Mouse (Mus musculus): ENCODE measurements around the gene Npm1. TPM values are rescaled to one million over a fixed set of nuclear protein-coding genes. Genes with fewer than 3 reads are reported as not detected.

Npm1 gene
- 424 and 467 TPM in 2 replicates for polyA plus RNA-seq (2015; fragmentation: Nextera tagmentation; extraction: Ambion mirVana)

DNA sequence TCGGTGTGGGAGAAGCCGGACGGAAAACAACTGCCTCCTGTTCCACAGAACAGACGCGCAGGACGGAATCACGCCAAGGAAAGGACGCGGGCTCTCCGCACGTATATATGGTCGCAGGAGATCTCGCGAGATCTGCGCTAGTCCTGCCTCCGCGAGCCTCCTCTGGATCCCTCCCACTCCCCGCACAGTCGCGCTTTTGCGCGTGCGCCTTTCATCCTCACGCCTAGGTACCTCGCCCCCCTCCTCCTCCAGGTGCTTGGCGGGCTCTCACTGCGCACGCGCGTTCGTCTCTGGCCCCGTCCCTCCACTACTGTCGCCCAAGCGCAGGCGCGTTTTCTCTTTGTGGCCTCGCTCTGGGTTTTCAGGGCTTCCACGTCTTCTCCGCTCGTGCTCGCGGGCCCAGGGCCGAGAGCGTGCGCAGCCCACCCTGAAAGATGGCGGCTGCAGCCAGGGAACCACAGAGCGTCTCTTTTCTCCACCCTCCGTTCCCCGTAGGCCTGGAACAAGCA is at the start of gene Npm1:
Gene Npm1, minus strand, starts transcription at position 209 of the 509 bp plus-strand sequence.
- peak; percentile 97 for ATAC-seq (replicated peaks; ENCODE audit: extremely low read depth, insufficient read depth, low FRiP score)
- no peaks in the 10 kb centered on the region for H3K9me3 ChIP-seq (replicated peaks; ENCODE audit: control insufficient read depth, low read length)
- H3K36me3 ChIP-seq (ENCODE audit: control insufficient read depth, insufficient read depth), result peaks cover 18% of the 10 kb centered on the region
- H3K4me2 ChIP-seq (ENCODE audit: low read depth, low read length), result peak within 1 kb of the TSS; percentile 90
- H3K4me1 ChIP-seq (ENCODE audit: control insufficient read depth, insufficient read depth, low read length), result peaks cover 15% of the 10 kb centered on the region
- WGBS, result 3% methylated on average over 49 of the region's 49 CpGs
- no peaks in the 10 kb centered on the region for H3K27me3 ChIP-seq (ENCODE audit: control insufficient read depth, insufficient read depth, low read length)
- peak within 1 kb of the TSS; percentile 85 for H3K9ac ChIP-seq (ENCODE audit: low read length)
- H3K4me3 ChIP-seq (ENCODE audit: low read length), result peak within 1 kb of the TSS; percentile 91
- peak within 1 kb of the TSS; percentile 89 for H3K27ac ChIP-seq (ENCODE audit: low read length)

DNA sequence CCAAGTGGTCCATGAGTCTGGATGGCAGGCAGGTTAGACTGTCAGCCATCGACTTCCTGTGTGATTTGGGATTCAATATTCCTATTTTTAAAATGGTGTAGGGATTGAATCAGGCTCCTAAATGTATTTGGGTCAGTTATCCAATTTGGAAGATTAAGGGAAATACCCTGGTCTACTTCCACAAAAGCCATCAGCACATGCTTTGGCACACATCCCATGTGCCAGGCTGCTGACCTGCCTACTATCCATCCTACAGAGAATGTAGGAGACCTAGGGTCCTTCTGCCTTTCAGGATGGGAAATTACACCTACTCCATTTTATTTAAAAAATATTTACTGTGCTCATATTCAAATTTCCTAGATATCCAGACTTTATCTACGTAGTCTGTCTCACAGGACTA is 44.4 kb upstream of the Npm1 start:
- 79% methylated on average over 2 of the region's 2 CpGs for WGBS

DNA sequence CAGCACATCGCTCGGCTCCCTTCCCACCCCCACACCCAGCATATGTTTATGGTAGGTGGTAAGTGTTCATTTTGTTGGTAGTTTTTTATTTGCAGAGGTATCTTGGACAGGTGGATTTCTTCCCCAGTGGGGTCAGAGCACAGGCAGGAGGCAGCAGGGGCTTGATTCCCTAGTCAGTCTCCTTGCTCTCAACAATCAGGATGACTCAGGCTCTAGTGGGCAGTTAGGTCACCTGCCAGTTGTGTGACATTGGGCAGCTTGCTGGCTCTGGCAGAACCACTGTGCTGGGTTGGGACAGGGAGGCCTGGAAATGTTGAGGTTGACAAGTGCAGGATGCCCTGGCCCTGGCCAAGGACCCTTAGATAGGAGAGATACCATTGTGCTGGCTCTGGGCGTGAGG is 42.0 kb upstream of the Npm1 start:
- H3K4me1 ChIP-seq (ENCODE audit: control insufficient read depth, insufficient read depth, low read length), result peaks cover 11% of the 10 kb centered on the region
- no peak for ATAC-seq (replicated peaks; ENCODE audit: extremely low read depth, insufficient read depth, low FRiP score)
- no peak overlapping the region for H3K9ac ChIP-seq (ENCODE audit: low read length)
- H3K36me3 ChIP-seq (ENCODE audit: control insufficient read depth, insufficient read depth), result no peaks in the 10 kb centered on the region
- H3K4me2 ChIP-seq (ENCODE audit: low read depth, low read length), result no peak overlapping the region
- no peaks in the 10 kb centered on the region for H3K9me3 ChIP-seq (replicated peaks; ENCODE audit: control insufficient read depth, low read length)
- WGBS, result 10% methylated on average over 3 of the region's 3 CpGs
- peaks cover 78% of the 10 kb centered on the region for H3K27me3 ChIP-seq (ENCODE audit: control insufficient read depth, insufficient read depth, low read length)
- no peak overlapping the region for H3K27ac ChIP-seq (ENCODE audit: low read length)
- no peak overlapping the region for H3K4me3 ChIP-seq (ENCODE audit: low read length)

More for the DNA sequence above, 44.4 kb upstream of the Npm1 start:
- no peaks in the 10 kb centered on the region for H3K9me3 ChIP-seq (replicated peaks; ENCODE audit: control insufficient read depth, low read length)
- no peaks in the 10 kb centered on the region; the same call in 1 of the 2 replicates for H3K4me1 ChIP-seq (ENCODE audit: control insufficient read depth, insufficient read depth, low read length)
- no peak overlapping the region for H3K9ac ChIP-seq (ENCODE audit: low read length)
- no peak overlapping the region for H3K4me2 ChIP-seq (ENCODE audit: low read depth, low read length)
- no peak for ATAC-seq (replicated peaks; ENCODE audit: extremely low read depth, insufficient read depth, low FRiP score)
- no peak overlapping the region for H3K4me3 ChIP-seq (ENCODE audit: low read length)
- H3K36me3 ChIP-seq (ENCODE audit: control insufficient read depth, insufficient read depth), result no peaks in the 10 kb centered on the region
- no peak overlapping the region for H3K27ac ChIP-seq (ENCODE audit: low read length)
- peaks cover 58% of the 10 kb centered on the region for H3K27me3 ChIP-seq (ENCODE audit: control insufficient read depth, insufficient read depth, low read length)

DNA sequence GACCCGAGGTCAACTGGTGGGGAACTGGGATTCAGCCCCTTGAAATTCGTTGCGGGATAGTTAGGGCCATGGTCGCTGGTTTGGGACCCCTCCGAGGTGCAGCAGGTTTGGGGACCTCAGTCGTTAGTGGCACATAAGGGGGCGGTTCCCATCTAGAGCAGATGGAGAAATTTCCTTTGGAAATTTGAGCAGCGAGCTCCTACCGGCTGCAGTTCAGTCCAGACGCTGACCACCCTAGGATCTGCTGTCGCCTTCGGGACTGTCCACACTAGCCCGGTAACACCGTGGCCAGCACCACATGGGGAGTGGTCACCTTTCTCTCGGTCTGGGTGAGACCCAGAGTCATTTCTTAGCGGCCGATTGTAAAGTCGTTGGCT is 41.3 kb upstream of the Npm1 start:
- Histone ChIP-seq H3K4me3 (ENCODE audit: low read length) (no peak overlapping the region), H3K4me2 (ENCODE audit: low read depth, low read length) (no peak overlapping the region)
- 3% methylated on average over 18 of the region's 18 CpGs for WGBS

DNA sequence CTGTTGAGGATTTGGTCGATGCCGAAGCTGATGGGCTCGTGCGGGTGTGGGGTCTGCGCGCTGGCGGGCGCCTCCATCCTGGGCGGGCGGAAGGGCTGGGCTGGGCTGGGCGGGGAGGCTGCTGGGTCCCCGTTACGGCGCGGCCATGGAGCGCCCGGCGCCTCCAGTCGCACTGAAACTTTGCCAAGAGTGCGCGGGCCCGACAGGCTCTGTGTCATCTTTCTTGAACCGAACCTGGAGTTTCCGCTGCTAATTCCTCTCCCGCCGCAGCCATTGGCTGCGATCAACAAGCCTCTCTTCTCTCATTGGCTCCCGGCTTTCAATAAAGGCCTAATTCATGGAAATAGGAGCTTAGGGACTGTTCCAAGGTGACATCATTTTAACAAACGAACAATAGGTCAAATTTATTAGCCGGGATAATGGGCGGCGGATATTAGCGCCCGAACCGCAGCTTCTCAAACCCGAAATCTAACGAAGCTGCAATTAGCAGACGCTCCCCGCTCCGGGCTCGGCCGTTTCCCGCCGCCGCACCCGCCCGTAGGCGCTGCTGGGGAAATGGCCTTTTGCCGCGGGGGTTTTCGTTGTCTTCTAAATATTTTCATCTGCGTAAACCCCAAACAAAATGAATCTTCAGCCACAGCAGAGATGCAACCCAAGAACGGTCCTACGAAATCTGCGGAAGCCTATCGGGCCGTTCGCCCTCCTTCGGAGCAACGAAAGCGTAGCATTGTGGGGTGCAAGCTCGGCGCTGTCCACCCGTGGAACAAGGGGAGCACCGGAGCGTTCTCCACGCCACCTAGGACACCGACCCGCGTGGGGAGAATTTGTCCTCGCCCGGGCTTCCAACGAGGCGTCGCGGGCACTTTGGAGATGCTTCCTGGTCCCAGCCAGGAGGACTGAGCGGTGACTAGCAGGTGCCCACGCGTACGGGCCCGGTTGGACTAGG is 40.6 kb upstream of the Npm1 start, which contains the start of gene Tlx3:
Gene Tlx3, minus strand, starts transcription at position 207 of the 946 bp plus-strand sequence.
- ATAC-seq (replicated peaks; ENCODE audit: extremely low read depth, insufficient read depth, low FRiP score), result no peak
- Histone ChIP-seq H3K4me3 (ENCODE audit: low read length) (peak within 1 kb of the TSS; percentile 24), H3K9ac (ENCODE audit: low read length) (no peak within 1 kb of the TSS), H3K4me2 (ENCODE audit: low read depth, low read length) (peak within 1 kb of the TSS; percentile 41), H3K27ac (ENCODE audit: low read length) (no peak within 1 kb of the TSS), H3K36me3 (ENCODE audit: control insufficient read depth, insufficient read depth) (no peaks in the 10 kb centered on the region), H3K4me1 (ENCODE audit: control insufficient read depth, insufficient read depth, low read length) (peaks cover 11% of the 10 kb centered on the region), H3K9me3 (replicated peaks; ENCODE audit: control insufficient read depth, low read length) (no peaks in the 10 kb centered on the region), H3K27me3 (ENCODE audit: control insufficient read depth, insufficient read depth, low read length) (peaks cover 88% of the 10 kb centered on the region)
- under 1% methylated on average over 80 of the region's 81 CpGs for WGBS

More for the DNA sequence above, 41.3 kb upstream of the Npm1 start:
- peaks cover 81% of the 10 kb centered on the region for H3K27me3 ChIP-seq (ENCODE audit: control insufficient read depth, insufficient read depth, low read length)
- H3K36me3 ChIP-seq (ENCODE audit: control insufficient read depth, insufficient read depth), result no peaks in the 10 kb centered on the region
- peaks cover 11% of the 10 kb centered on the region for H3K4me1 ChIP-seq (ENCODE audit: control insufficient read depth, insufficient read depth, low read length)
- ATAC-seq (replicated peaks; ENCODE audit: extremely low read depth, insufficient read depth, low FRiP score), result no peak
- H3K27ac ChIP-seq (ENCODE audit: low read length), result no peak overlapping the region
- H3K9me3 ChIP-seq (replicated peaks; ENCODE audit: control insufficient read depth, low read length), result no peaks in the 10 kb centered on the region
- H3K9ac ChIP-seq (ENCODE audit: low read length), result no peak overlapping the region

DNA sequence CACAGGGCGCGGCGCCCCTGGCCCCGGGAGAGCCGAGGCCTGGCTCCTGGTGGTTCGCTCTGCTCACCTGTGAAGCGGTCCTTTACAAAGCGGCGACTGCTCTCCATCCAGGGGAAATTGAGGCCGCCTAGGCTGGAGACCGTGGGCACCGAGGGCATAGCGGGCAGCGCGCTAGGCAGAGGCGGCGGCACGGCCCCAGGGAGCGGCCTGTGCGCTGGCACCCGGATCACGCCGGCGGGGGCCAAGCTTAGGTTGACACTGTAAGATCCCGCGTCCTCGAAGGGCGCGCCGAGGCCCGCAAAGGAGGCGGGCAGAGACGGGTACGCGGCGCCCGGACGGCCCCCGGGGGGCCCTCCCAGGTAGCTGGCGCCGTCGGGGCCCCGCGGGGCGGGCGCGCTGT is 40.0 kb upstream of the Npm1 start:
- WGBS, result 1% methylated on average over 47 of the region's 47 CpGs
- H3K4me2 ChIP-seq (ENCODE audit: low read depth, low read length), result peak overlapping the region; percentile 41; the same call in 1 of the 2 replicates

DNA sequence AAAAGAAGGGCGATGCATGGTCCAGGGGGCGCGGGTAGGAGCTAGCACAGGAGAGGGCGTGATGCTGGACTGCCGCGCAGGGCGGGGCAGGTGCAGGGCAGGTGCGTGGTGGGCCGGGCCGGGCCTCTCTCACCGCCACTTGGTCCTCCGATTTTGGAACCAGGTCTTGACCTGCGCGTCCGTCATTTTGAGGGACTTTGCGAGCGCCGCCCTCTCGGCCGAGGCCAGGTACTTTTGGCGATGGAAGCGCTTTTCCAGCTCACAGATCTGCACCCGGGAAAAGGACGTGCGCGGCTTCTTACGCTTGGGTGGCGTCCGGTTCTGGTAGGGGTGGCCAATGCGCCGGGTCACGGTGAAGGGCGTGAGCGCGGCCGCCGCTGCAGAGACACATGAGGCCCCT is 39.3 kb upstream of the Npm1 start:
- no peak for ATAC-seq (replicated peaks; ENCODE audit: extremely low read depth, insufficient read depth, low FRiP score)
- WGBS, result under 1% methylated on average over 37 of the region's 37 CpGs
- H3K4me3 ChIP-seq (ENCODE audit: low read length), result no peak overlapping the region

More for the DNA sequence above, 40.0 kb upstream of the Npm1 start:
- Histone ChIP-seq H3K4me3 (ENCODE audit: low read length) (peak overlapping the region; percentile 24), H3K9me3 (replicated peaks; ENCODE audit: control insufficient read depth, low read length) (no peaks in the 10 kb centered on the region), H3K27ac (ENCODE audit: low read length) (no peak overlapping the region), H3K27me3 (ENCODE audit: control insufficient read depth, insufficient read depth, low read length) (peaks cover 90% of the 10 kb centered on the region), H3K4me1 (ENCODE audit: control insufficient read depth, insufficient read depth, low read length) (peaks cover 11% of the 10 kb centered on the region), H3K9ac (ENCODE audit: low read length) (no peak overlapping the region), H3K36me3 (ENCODE audit: control insufficient read depth, insufficient read depth) (no peaks in the 10 kb centered on the region)
- no peak for ATAC-seq (replicated peaks; ENCODE audit: extremely low read depth, insufficient read depth, low FRiP score)

DNA sequence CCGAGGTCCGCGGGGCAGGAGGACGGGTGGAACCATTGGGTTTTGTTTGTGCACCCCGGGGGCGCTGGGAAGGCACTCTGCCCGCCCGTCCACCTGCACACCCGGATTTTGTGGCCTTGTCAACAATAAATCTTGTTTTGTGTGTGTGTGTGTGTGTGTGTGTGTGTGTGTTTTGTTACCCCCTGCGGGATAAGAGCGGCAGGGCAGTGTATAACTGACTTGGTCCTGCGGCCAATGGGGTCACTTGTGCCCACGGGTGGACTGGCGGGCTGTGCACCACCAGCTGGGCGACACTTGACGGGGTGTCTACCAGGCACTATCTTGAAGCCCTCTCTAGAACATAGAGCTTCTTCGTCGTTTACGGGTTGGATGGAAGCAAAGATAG is 38.6 kb upstream of the Npm1 start:
- H3K4me3 ChIP-seq (ENCODE audit: low read length), result peak overlapping the region; percentile 29
- peaks cover 11% of the 10 kb centered on the region for H3K4me1 ChIP-seq (ENCODE audit: control insufficient read depth, insufficient read depth, low read length)
- peaks cover 7% of the 10 kb centered on the region; the same call in 1 of the 2 replicates for H3K9me3 ChIP-seq (replicated peaks; ENCODE audit: control insufficient read depth, low read length)
- no peak overlapping the region for H3K27ac ChIP-seq (ENCODE audit: low read length)
- peaks cover 91% of the 10 kb centered on the region for H3K27me3 ChIP-seq (ENCODE audit: control insufficient read depth, insufficient read depth, low read length)
- no peak for ATAC-seq (replicated peaks; ENCODE audit: extremely low read depth, insufficient read depth, low FRiP score)
- H3K4me2 ChIP-seq (ENCODE audit: low read depth, low read length), result peak overlapping the region; percentile 38
- no peaks in the 10 kb centered on the region for H3K36me3 ChIP-seq (ENCODE audit: control insufficient read depth, insufficient read depth)
- WGBS, result 2% methylated on average over 19 of the region's 19 CpGs
- H3K9ac ChIP-seq (ENCODE audit: low read length), result no peak overlapping the region

More for the DNA sequence above, 39.3 kb upstream of the Npm1 start:
- Histone ChIP-seq H3K9ac (ENCODE audit: low read length) (no peak overlapping the region), H3K36me3 (ENCODE audit: control insufficient read depth, insufficient read depth) (no peaks in the 10 kb centered on the region), H3K4me2 (ENCODE audit: low read depth, low read length) (no peak overlapping the region), H3K4me1 (ENCODE audit: control insufficient read depth, insufficient read depth, low read length) (peaks cover 11% of the 10 kb centered on the region), H3K9me3 (replicated peaks; ENCODE audit: control insufficient read depth, low read length) (peaks cover 5% of the 10 kb centered on the region; the same call in 1 of the 2 replicates), H3K27ac (ENCODE audit: low read length) (no peak overlapping the region), H3K27me3 (ENCODE audit: control insufficient read depth, insufficient read depth, low read length) (peaks cover 90% of the 10 kb centered on the region)
